Comparison of ENCODE assay signal across 9 mouse cellular contexts in the genomic region with DNA sequence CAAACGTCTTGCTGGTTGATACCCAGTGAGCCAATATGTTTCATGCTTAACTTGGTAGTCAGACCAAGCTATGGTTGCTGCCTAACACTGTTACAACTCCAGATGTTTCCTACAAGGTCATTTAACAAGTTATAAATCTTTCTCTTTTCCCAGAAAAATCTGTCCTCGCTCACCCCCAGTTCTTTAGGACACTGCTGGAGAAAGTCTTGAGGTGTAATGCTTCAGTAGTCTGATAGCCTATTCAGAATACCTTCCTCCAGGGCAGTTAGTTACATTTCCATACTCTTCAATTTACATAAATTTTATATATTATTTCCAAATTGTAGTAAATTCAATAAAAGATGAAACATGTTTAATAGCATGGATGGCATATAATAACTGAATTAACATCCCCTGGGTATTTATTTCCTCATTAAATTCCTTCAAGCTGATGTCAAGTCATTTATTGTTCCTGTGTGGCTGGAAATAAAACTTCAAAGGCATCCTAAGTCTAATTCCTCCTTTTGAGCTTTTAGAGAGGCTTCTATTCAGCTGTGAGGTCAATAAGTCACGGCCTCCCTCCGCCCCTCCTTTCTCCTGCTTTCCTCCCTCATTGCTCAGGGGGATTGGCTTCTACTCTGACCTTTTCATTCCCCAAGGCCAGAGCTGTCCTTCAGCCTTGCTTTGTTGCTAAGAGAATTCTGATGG.
DNase-seq lines count a peak whose midpoint lies in the region; ATAC-seq lines count a peak whose summit lies in the region.
"Had no signal": no experiment of that assay in that cellular context is flagged by ENCODE, and none has a peak within 500 bp of the region (broad histone marks: within the 10 kb centered on the region; RNA-seq: fewer than 3 reads in every experiment).

No protein-coding gene starts in this region.

- H3K9me3 ChIP-seq in heart, embryonic 12.5 days (replicated peaks): no peaks in the 10 kb centered on the region
- no peaks in the 10 kb centered on the region for H3K9me3 ChIP-seq in kidney, embryonic 15.5 days (replicated peaks)

- peak; percentile 6 to 18 for DNase-seq in heart, adult 18-20 months
- DNase-seq in embryo, embryonic 10 days (ENCODE audit: low spot score): peak; percentile 94
- peak; percentile 70 for DNase-seq in neural tube, embryonic 10.5 days (ENCODE audit: extremely low spot score, low spot score)
- no peak for DNase-seq in spleen, postnatal 14 days (ENCODE audit: low spot score in 2 of 2)
- no peak for DNase-seq in frontal cortex, postnatal 10 days (ENCODE audit: low spot score in 2 of 2)

- 55% methylated on average over 4 of the region's 4 CpGs for WGBS in heart, embryonic 12.5 days
- WGBS in kidney, embryonic 15.5 days: 6% methylated on average over 4 of the region's 4 CpGs

- no peak overlapping the region for H3K4me2 ChIP-seq in heart, embryonic 12.5 days
- H3K4me2 ChIP-seq in kidney, embryonic 15.5 days: no peak overlapping the region

- H3K27ac ChIP-seq in heart, embryonic 12.5 days (ENCODE audit: poor library complexity, severe bottlenecking): no peak overlapping the region
- H3K27ac ChIP-seq in kidney, embryonic 15.5 days: peak overlapping the region; percentile 74

- no peaks in the 10 kb centered on the region for H3K4me1 ChIP-seq in heart, embryonic 12.5 days (replicated peaks)
- peaks cover 10% of the 10 kb centered on the region for H3K4me1 ChIP-seq in kidney, embryonic 15.5 days

- no peaks in the 10 kb centered on the region for H3K27me3 ChIP-seq in heart, embryonic 12.5 days (replicated peaks)
- no peaks in the 10 kb centered on the region for H3K27me3 ChIP-seq in kidney, embryonic 15.5 days

- no peak overlapping the region for H3K9ac ChIP-seq in heart, embryonic 12.5 days
- no peak overlapping the region for H3K9ac ChIP-seq in kidney, embryonic 15.5 days

- H3K4me3 ChIP-seq in heart, embryonic 12.5 days: no peak overlapping the region
- no peak overlapping the region for H3K4me3 ChIP-seq in kidney, embryonic 15.5 days (replicated peaks)
- H3K4me3 ChIP-seq: erythroblast, embryonic 14.5 days had no signal

- no peak for ATAC-seq in heart, embryonic 12.5 days (ENCODE audit: insufficient number of reproducible peaks, low FRiP score)
- ATAC-seq in kidney, embryonic 15.5 days (replicated peaks; ENCODE audit: low FRiP score): peak; percentile 95
- no peak for ATAC-seq in activated CD4-positive, CD25-positive, alpha-beta regulatory T cell, adult 4 months

- H3K36me3 ChIP-seq in heart, embryonic 12.5 days: no peaks in the 10 kb centered on the region
- no peaks in the 10 kb centered on the region for H3K36me3 ChIP-seq in kidney, embryonic 15.5 days

Comparison
In these comparisons a context has a peak if more than half of its experiments do, and no peak if none do; other contexts are left out.
1. DNase-seq: peak in heart, adult 18-20 months (2 of 2), embryo, embryonic 10 days (single experiment) and neural tube, embryonic 10.5 days (single experiment); none in spleen, postnatal 14 days (0 of 2) and frontal cortex, postnatal 10 days (0 of 2).